Mouse (Mus musculus): ENCODE measurements around the gene Mia. TPM values are rescaled to one million over a fixed set of nuclear protein-coding genes. Genes with fewer than 3 reads are reported as not detected.

Mia gene
- polyA plus RNA-seq, 1 experiment from 2014 or later: 11.1 TPM

DNA sequence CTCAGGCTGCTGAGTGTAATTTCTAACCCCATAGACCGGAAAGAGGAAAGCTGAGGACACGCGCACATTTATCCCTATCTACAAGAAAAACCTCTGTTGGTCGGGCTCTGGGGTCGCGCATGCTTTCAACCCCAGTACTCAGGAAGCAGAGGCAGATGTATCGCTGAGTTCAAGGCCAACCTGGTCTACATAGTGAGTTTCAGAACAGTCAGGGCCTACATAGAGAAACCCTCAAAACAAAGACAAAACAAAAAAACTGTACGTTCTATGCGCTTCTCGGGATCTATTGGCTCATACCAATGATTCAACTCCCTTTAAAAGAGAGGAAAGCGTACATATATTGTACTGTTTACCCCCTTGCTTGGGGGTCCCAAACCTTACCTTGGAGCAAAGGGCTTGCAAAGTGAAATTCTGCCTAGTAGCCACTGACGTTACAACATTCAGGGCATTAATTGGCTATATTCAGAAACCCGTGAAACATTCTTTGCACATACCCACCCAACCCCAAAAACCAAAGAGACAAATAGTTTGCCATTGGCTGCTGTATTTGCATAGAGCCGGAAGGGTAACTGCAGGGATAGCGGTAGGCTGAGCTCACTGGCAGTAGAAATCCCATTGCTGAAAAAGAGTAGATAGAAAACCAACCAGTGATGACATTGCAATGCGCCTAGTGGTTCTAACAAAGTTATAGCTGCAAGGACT lies 1.6 kb downstream of the Mia start:
- no peak for DNase-seq (ENCODE audit: low spot score)
- H3K27ac ChIP-seq (ENCODE audit: low read depth): 0 out of 2 replicates have a peak overlapping the region, but pooled peaks have one; percentile 2
- WGBS: 43% methylated on average over 16 of the region's 16 CpGs

DNA sequence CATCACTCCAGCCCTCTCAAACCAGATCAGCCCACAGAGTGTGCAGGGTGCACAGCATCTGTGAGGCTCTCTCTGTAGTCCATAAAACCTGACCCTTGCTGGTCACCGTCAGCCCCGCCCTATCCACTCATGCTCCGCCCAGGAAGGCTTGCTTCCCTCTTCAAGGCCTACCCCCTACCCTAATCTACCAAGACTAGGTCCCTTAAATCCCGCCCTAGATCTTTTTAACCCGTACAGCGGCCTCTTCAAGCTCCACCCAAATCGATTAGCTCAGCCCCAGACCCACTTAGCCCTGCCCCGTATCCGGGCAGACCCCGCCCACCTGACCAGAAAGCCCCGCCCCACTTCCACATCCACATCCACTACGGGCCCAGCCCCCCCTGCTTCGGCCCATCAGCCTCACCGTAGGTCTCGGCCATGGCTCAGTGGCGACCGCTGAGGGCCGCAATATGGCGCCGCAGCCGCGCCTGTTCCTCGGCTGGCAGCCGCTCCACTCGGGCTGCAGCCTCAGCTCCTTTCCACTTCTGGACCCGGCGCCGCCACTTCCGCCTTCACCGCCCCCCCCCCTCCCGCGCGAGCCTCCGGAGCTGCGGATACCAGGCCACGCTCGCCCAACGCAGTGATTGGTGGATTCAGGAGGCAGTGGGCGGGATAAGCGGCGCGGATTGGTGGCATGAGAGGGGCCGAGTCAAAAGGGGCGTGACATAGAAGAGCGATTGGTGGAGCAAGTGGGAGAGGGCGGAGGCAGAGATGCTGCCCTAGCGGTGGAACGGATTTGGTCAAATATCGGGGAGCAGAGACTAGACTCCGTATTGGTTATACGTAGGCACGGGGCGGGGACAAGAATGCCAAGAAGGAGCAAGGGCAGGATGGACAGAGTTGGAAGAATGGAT lies 2.4 kb downstream of the Mia start, which contains the start of gene Rab4b:
Gene Rab4b (minus strand): TSS at position 573 of the 893 bp plus-strand sequence.
- DNase-seq (ENCODE audit: low spot score): peak; percentile 99
- peak within 1 kb of the TSS; percentile 56 for H3K9ac ChIP-seq (ENCODE audit: low read length)
- H3K4me2 ChIP-seq (ENCODE audit: low read length): peak within 1 kb of the TSS; percentile 58
- ATAC-seq (replicated peaks; ENCODE audit: low FRiP score, low TSS enrichment, low read depth): peak; percentile 97
- no peaks in the 10 kb centered on the region for H3K27me3 ChIP-seq (replicated peaks; ENCODE audit: control insufficient read depth, insufficient read depth, low read length)
- WGBS: under 1% methylated on average over 51 of the region's 53 CpGs
- H3K27ac ChIP-seq (ENCODE audit: low read depth): peak within 1 kb of the TSS; percentile 82
- peaks cover 22% of the 10 kb centered on the region for H3K36me3 ChIP-seq (ENCODE audit: control insufficient read depth, insufficient read depth, low read length)
- peak within 1 kb of the TSS; percentile 74 for H3K4me3 ChIP-seq (ENCODE audit: low read depth, low read length)
- H3K4me1 ChIP-seq (replicated peaks; ENCODE audit: control insufficient read depth, insufficient read depth, low read length): 0 out of 2 replicates have a peak, but pooled peaks cover 10% of the 10 kb centered on the region
- no peaks in the 10 kb centered on the region for H3K9me3 ChIP-seq (ENCODE audit: control insufficient read depth, low read length)

More for the DNA sequence above, 1.6 kb downstream of the Mia start:
- no peak for ATAC-seq (replicated peaks; ENCODE audit: low FRiP score, low TSS enrichment, low read depth)
- Histone ChIP-seq H3K4me1 (replicated peaks; ENCODE audit: control insufficient read depth, insufficient read depth, low read length) (0 out of 2 replicates have a peak, but pooled peaks cover 10% of the 10 kb centered on the region), H3K4me2 (ENCODE audit: low read length) (peak overlapping the region; percentile 44), H3K36me3 (ENCODE audit: control insufficient read depth, insufficient read depth, low read length) (peaks cover 17% of the 10 kb centered on the region), H3K9me3 (ENCODE audit: control insufficient read depth, low read length) (no peaks in the 10 kb centered on the region), H3K9ac (ENCODE audit: low read length) (no peak overlapping the region), H3K27me3 (replicated peaks; ENCODE audit: control insufficient read depth, insufficient read depth, low read length) (no peaks in the 10 kb centered on the region), H3K4me3 (ENCODE audit: low read depth, low read length) (peak overlapping the region; percentile 28)

DNA sequence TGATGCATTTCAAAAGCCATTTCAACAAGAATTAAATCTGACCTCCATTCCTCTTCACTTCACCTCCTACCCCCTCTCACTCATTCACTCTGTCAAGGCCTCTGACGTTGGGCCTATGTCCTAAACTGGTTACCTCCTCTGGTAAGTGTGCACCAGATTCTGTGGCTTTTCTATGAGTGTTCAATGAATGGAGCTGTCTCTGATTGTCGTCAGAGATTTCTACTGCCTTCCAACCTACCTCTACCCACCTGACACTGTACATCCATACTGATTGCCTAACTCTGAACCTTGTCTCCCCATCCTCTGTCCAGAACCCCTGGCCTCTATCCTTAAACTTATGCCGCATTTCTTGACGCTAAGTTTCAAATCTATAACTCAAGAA lies 3.0 kb downstream of the Mia start:
- H3K4me1 ChIP-seq (replicated peaks; ENCODE audit: control insufficient read depth, insufficient read depth, low read length): 0 out of 2 replicates have a peak, but pooled peaks cover 10% of the 10 kb centered on the region
- ATAC-seq (replicated peaks; ENCODE audit: low FRiP score, low TSS enrichment, low read depth) (no peak; the same call in 1 of the 2 replicates), DNase-seq (ENCODE audit: low spot score) (no peak)
- H3K4me3 ChIP-seq (ENCODE audit: low read depth, low read length): peak overlapping the region; percentile 74
- peak overlapping the region; percentile 56 for H3K9ac ChIP-seq (ENCODE audit: low read length)
- H3K27me3 ChIP-seq (replicated peaks; ENCODE audit: control insufficient read depth, insufficient read depth, low read length): no peaks in the 10 kb centered on the region
- H3K27ac ChIP-seq (ENCODE audit: low read depth): peak overlapping the region; percentile 82
- H3K9me3 ChIP-seq (ENCODE audit: control insufficient read depth, low read length): no peaks in the 10 kb centered on the region
- WGBS: 18% methylated on average over 4 of the region's 4 CpGs
- peaks cover 22% of the 10 kb centered on the region for H3K36me3 ChIP-seq (ENCODE audit: control insufficient read depth, insufficient read depth, low read length)
- peak overlapping the region; percentile 58 for H3K4me2 ChIP-seq (ENCODE audit: low read length)

DNA sequence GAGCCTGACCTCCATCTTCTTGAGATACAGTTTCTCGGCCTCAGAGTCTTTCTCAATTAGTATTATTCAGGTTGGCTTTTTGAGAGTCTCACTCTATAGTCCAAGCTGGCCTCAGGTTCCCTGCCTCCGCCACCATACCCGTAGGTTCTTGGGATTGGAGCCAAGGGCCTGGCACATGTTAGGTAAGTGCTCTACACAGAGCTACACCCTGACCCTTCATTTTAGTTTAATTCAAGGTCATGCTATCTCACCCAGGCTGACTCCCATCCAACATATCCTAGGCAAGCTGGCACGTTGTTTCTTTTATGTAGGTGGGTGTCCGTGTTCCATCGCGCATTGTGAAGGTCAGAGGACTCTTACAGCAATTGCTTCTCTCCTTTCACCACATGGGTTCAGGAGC lies 6.1 kb downstream of the Mia start:
- 95% methylated on average over 7 of the region's 7 CpGs for WGBS
- no peak overlapping the region for H3K4me2 ChIP-seq (ENCODE audit: low read length)
- DNase-seq (ENCODE audit: low spot score) (no peak), ATAC-seq (replicated peaks; ENCODE audit: low FRiP score, low TSS enrichment, low read depth) (no peak)
- H3K4me1 ChIP-seq (replicated peaks; ENCODE audit: control insufficient read depth, insufficient read depth, low read length): 0 out of 2 replicates have a peak, but pooled peaks cover 3% of the 10 kb centered on the region
- H3K27me3 ChIP-seq (replicated peaks; ENCODE audit: control insufficient read depth, insufficient read depth, low read length): no peaks in the 10 kb centered on the region
- H3K9me3 ChIP-seq (ENCODE audit: control insufficient read depth, low read length): no peaks in the 10 kb centered on the region
- no peak overlapping the region for H3K9ac ChIP-seq (ENCODE audit: low read length)
- H3K4me3 ChIP-seq (ENCODE audit: low read depth, low read length): no peak overlapping the region
- no peak overlapping the region for H3K27ac ChIP-seq (ENCODE audit: low read depth)
- peaks cover 48% of the 10 kb centered on the region for H3K36me3 ChIP-seq (ENCODE audit: control insufficient read depth, insufficient read depth, low read length)

DNA sequence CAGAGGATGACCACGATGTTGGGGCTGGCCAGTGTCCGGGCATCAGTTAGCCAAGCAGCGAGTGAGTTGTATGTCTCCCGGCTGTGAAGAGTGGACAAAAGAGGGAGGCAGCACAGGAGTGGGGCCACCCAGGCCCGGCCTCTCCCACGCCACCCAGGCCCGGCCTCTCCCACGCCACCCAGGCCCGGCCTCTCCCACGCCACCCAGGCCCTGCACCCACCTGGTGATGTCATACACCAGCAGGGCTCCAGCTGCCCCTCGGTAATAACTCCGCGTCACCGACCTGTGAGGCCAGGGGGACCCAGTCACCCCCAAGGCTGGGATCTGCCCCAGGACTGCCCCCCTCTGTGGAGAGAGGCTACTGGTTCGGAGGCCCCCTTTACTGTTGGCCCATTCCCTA lies 6.5 kb downstream of the Mia start:
- peaks cover 48% of the 10 kb centered on the region for H3K36me3 ChIP-seq (ENCODE audit: control insufficient read depth, insufficient read depth, low read length)
- H3K9me3 ChIP-seq (ENCODE audit: control insufficient read depth, low read length): no peaks in the 10 kb centered on the region
- no peak overlapping the region for H3K9ac ChIP-seq (ENCODE audit: low read length)
- no peak overlapping the region for H3K27ac ChIP-seq (ENCODE audit: low read depth)
- WGBS: 92% methylated on average over 15 of the region's 15 CpGs
- H3K4me3 ChIP-seq (ENCODE audit: low read depth, low read length): no peak overlapping the region
- ATAC-seq (replicated peaks; ENCODE audit: low FRiP score, low TSS enrichment, low read depth): no peak
- no peak for DNase-seq (ENCODE audit: low spot score)
- no peak overlapping the region for H3K4me2 ChIP-seq (ENCODE audit: low read length)
- H3K4me1 ChIP-seq (replicated peaks; ENCODE audit: control insufficient read depth, insufficient read depth, low read length): 0 out of 2 replicates have a peak, but pooled peaks cover 3% of the 10 kb centered on the region
- no peaks in the 10 kb centered on the region for H3K27me3 ChIP-seq (replicated peaks; ENCODE audit: control insufficient read depth, insufficient read depth, low read length)

DNA sequence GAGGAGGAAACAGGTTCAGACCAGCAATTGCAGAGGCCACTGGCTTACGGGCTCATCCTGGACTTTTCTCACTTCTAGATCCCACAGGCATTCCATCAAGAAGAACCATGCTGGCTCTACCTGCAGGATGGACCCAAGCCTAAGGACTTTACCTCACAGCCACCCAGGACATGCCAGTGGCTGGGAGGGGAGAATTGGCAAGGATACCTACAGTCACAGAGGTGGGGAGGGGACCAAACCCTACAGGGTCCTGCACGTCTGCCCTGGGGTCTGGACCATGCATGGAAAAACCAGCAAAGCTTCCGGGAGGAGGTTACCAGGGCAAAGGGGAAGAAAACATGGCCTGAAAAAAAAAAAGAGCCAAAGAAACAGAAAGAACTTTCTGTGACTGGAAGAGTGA lies 10.0 kb downstream of the Mia start:
- Histone ChIP-seq H3K36me3 (ENCODE audit: control insufficient read depth, insufficient read depth, low read length) (peaks cover 51% of the 10 kb centered on the region), H3K4me2 (ENCODE audit: low read length) (no peak overlapping the region), H3K9me3 (ENCODE audit: control insufficient read depth, low read length) (no peaks in the 10 kb centered on the region), H3K27me3 (replicated peaks; ENCODE audit: control insufficient read depth, insufficient read depth, low read length) (no peaks in the 10 kb centered on the region), H3K27ac (ENCODE audit: low read depth) (no peak overlapping the region), H3K4me1 (replicated peaks; ENCODE audit: control insufficient read depth, insufficient read depth, low read length) (peaks cover 4% of the 10 kb centered on the region; the same call in 1 of the 2 replicates), H3K9ac (ENCODE audit: low read length) (no peak overlapping the region), H3K4me3 (ENCODE audit: low read depth, low read length) (no peak overlapping the region)
- 84% methylated on average over 3 of the region's 3 CpGs for WGBS
- ATAC-seq (replicated peaks; ENCODE audit: low FRiP score, low TSS enrichment, low read depth) (no peak), DNase-seq (ENCODE audit: low spot score) (no peak)

DNA sequence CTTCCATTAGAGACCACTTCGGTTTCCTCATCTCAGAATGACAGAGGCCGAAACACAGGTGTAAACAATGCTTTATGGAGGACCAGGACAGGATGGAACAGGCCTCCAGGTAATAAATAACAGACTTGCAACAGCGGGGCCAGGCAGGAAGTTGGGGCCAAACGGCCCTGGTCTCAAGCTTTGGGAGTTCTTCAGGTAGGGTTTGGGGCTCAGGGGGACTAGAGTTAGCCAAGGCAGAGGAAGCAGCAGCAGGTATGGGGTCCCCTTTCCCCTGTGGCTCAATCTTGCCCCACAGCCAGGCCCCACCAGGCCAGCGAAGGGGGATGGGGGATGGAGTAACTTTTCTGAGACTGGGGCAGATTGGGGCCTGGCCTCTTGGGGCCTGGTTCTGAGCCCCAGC lies 12.6 kb downstream of the Mia start:
- Histone ChIP-seq H3K27me3 (replicated peaks; ENCODE audit: control insufficient read depth, insufficient read depth, low read length) (no peaks in the 10 kb centered on the region), H3K4me3 (ENCODE audit: low read depth, low read length) (no peak overlapping the region), H3K36me3 (ENCODE audit: control insufficient read depth, insufficient read depth, low read length) (peaks cover 45% of the 10 kb centered on the region), H3K9me3 (ENCODE audit: control insufficient read depth, low read length) (no peaks in the 10 kb centered on the region), H3K4me2 (ENCODE audit: low read length) (no peak overlapping the region), H3K27ac (ENCODE audit: low read depth) (no peak overlapping the region), H3K4me1 (replicated peaks; ENCODE audit: control insufficient read depth, insufficient read depth, low read length) (peaks cover 29% of the 10 kb centered on the region), H3K9ac (ENCODE audit: low read length) (no peak overlapping the region)
- DNase-seq (ENCODE audit: low spot score): no peak
- WGBS: 71% methylated on average over 4 of the region's 5 CpGs
- ATAC-seq (replicated peaks; ENCODE audit: low FRiP score, low TSS enrichment, low read depth): no peak

DNA sequence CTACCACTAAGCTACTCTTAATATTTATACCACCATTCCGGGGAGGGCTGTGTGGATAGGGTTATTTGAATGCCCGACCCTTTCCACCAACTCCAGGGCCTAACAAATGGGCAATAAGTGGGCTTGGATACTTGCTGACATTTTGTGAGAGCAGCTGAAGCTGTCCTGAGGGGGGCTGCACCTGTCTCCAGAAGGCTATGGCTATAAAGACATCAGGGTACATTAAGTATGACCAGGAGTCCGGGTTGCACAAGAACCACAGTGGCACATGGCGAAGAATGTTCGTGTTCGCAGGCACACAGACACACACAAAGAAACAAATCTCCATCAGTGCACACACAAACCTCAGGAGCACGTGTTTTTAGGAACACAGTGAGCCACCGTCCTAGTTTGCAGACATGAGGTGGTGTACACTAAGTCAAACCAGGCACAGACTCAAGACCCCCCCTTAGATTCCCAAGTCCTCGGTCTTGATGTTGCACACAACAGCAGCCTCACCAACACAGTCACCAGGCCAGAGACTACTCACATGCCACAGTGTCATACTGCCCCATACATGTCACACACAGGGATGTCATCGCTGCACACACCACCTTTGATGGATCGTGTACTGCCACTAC lies 13.4 kb downstream of the Mia start:
- Histone ChIP-seq H3K4me2 (ENCODE audit: low read length) (peak overlapping the region; percentile 89), H3K27ac (ENCODE audit: low read depth) (peak overlapping the region; percentile 98; the same call in 1 of the 2 replicates), H3K4me3 (ENCODE audit: low read depth, low read length) (peak overlapping the region; percentile 72), H3K27me3 (replicated peaks; ENCODE audit: control insufficient read depth, insufficient read depth, low read length) (no peaks in the 10 kb centered on the region), H3K36me3 (ENCODE audit: control insufficient read depth, insufficient read depth, low read length) (peaks cover 47% of the 10 kb centered on the region), H3K9ac (ENCODE audit: low read length) (peak overlapping the region; percentile 87; the same call in 1 of the 2 replicates), H3K4me1 (replicated peaks; ENCODE audit: control insufficient read depth, insufficient read depth, low read length) (peaks cover 35% of the 10 kb centered on the region), H3K9me3 (ENCODE audit: control insufficient read depth, low read length) (no peaks in the 10 kb centered on the region)
- WGBS: 74% methylated on average over 11 of the region's 11 CpGs
- ATAC-seq (replicated peaks; ENCODE audit: low FRiP score, low TSS enrichment, low read depth) (no peak), DNase-seq (ENCODE audit: low spot score) (no peak)

Data from intestine, embryonic 14.5 days (tissue).